Mouse (Mus musculus) spleen, adult 2 months (tissue): Measurements from ENCODE around the gene Foxn1.

Source experiments
- CTCF ChIP-seq: fragments of 200-500 bp; IDR thresholded peaks from 2 replicates; pipeline ENCODE4 v1.5.1; 2011; ENCODE audit warnings: mild to moderate bottlenecking, inconsistent platforms; ENCODE audit not compliant: insufficient read depth, insufficient read length, insufficient replicate concordance; ENCODE audit errors: extremely low read depth
- POLR2A ChIP-seq: fragments of 200-500 bp; IDR thresholded peaks from 2 replicates; pipeline ENCODE4 v1.6.1; 2011; ENCODE audit warnings: low read depth, low read length, inconsistent platforms

- no peak for TF ChIP-seq CTCF
- TF ChIP-seq POLR2A = no peak
Observed at GRCm38 (mm10) chr11:78324965-78325364, 61.4 kb downstream of the Foxn1 start.
